Mouse (Mus musculus) CH12.LX (cell line): Measurements from ENCODE around the gene Naa25. TPM values are rescaled to one million over a fixed set of nuclear protein-coding genes. Genes with fewer than 3 reads are reported as not detected.
A peak's percentile ranks its signal among the peaks of the same experiment; 100 is the strongest.

Source experiments
- DNase-seq: peaks from one replicate; pipeline ENCODE4 v3.0.0-alpha.2; 2013; ENCODE audit errors: extremely low read depth
- H3K27ac ChIP-seq: 2 replicates; pipeline ENCODE4 v1.5.1; 2012; ENCODE audit warnings: low read depth, mild to moderate bottlenecking, control low read depth, moderate library complexity; ENCODE audit not compliant: insufficient read depth
- H3K27me3 ChIP-seq: replicated peaks from 2 replicates; pipeline ENCODE3; 2012; ENCODE audit warnings: inconsistent platforms
- H3K36me3 ChIP-seq, 2 experiments: replicated peaks in 1 of 2; 2 replicates each; pipeline versions ENCODE3 to v1.6.1; 2012; ENCODE audit warnings: inconsistent platforms in 1 of 2, low read length in 1 of 2, mild to moderate bottlenecking in 1 of 2, mixed read lengths in 1 of 2, moderate library complexity in 1 of 2; ENCODE audit not compliant: control insufficient read depth in 1 of 2, insufficient read depth in 1 of 2
- H3K4me1 ChIP-seq, 2 experiments: 2 replicates each; pipeline ENCODE4 v1.6.1; 2012; ENCODE audit warnings: inconsistent platforms in 1 of 2, moderate library complexity in 1 of 2; ENCODE audit not compliant: insufficient read depth in 2 of 2, control insufficient read depth in 1 of 2
- H3K4me2 ChIP-seq: 2 replicates; pipeline ENCODE4 v1.6.1; 2012; ENCODE audit warnings: low read depth, mild to moderate bottlenecking, control low read depth; ENCODE audit not compliant: poor library complexity, insufficient read depth, severe bottlenecking
- H3K4me3 ChIP-seq, 3 experiments: fragments of 150-350 bp in 1 of 3; sonication (generic) in 1 of 3; replicated peaks in 1 of 3; 2 replicates each; pipeline versions ENCODE3 to v1.5.1; 2011 to 2012; ENCODE audit warnings: low read depth in 2 of 3, low read length in 2 of 3, mild to moderate bottlenecking in 2 of 3, moderate library complexity in 2 of 3, control low read depth in 1 of 3, improper control_type of control experiment in 1 of 3, inconsistent platforms in 1 of 3, mixed read lengths in 1 of 3; ENCODE audit not compliant: poor library complexity in 1 of 3
- H3K79me2 ChIP-seq: replicated peaks from 2 replicates; pipeline ENCODE4 v1.6.1; 2012; ENCODE audit warnings: mild to moderate bottlenecking, moderate library complexity; ENCODE audit not compliant: control insufficient read depth, poor library complexity, insufficient read depth, severe bottlenecking; ENCODE audit errors: extremely low read depth
- H3K9ac ChIP-seq: 2 replicates; pipeline ENCODE4 v1.6.1; 2012; ENCODE audit warnings: low read depth, mild to moderate bottlenecking, control low read depth, moderate library complexity; ENCODE audit not compliant: insufficient read depth
- H3K9me3 ChIP-seq: replicated peaks from 2 replicates; pipeline ENCODE3; 2012; ENCODE audit warnings: low read length, inconsistent platforms, mixed read lengths
- BHLHE40 ChIP-seq: IDR thresholded peaks from 2 replicates; pipeline ENCODE4 v1.6.1; 2011; ENCODE audit warnings: mild to moderate bottlenecking, low read depth, low read length, improper control_type of control experiment
- CHD1 ChIP-seq: IDR thresholded peaks from 2 replicates; pipeline ENCODE4 v1.6.1; 2012; ENCODE audit warnings: low read depth, low read length, improper control_type of control experiment, inconsistent platforms
- CHD2 ChIP-seq: IDR thresholded peaks from 2 replicates; pipeline ENCODE4 v1.6.1; 2011; ENCODE audit warnings: low read length, improper control_type of control experiment
- CTCF ChIP-seq, 2 experiments: IDR thresholded peaks in 1 of 2; conservative IDR thresholded peaks in 1 of 2; 2 replicates each; pipeline ENCODE4 v1.5.1; 2011 to 2012; ENCODE audit warnings: low read depth in 2 of 2, low read length in 2 of 2, improper control_type of control experiment in 1 of 2, inconsistent platforms in 1 of 2, mild to moderate bottlenecking in 1 of 2, moderate library complexity in 1 of 2
- E2F4 ChIP-seq: IDR thresholded peaks from 2 replicates; pipeline ENCODE4 v1.6.1; 2011; ENCODE audit warnings: low read depth, low read length, improper control_type of control experiment; ENCODE audit not compliant: insufficient replicate concordance
- ELF1 ChIP-seq: IDR thresholded peaks from 2 replicates; pipeline ENCODE4 v1.6.1; 2014; ENCODE audit warnings: low read depth, mild to moderate bottlenecking, inconsistent platforms, low read length, improper control_type of control experiment
- EP300 ChIP-seq: IDR thresholded peaks from 2 replicates; pipeline ENCODE4 v1.6.1; 2011; ENCODE audit warnings: low read length, improper control_type of control experiment
- ETS1 ChIP-seq: conservative IDR thresholded peaks from 2 replicates; pipeline ENCODE4 v1.6.1; 2012; ENCODE audit warnings: low read depth, mild to moderate bottlenecking, inconsistent platforms, low read length, improper control_type of control experiment, moderate library complexity
- GABPA ChIP-seq: IDR thresholded peaks from 2 replicates; pipeline ENCODE4 v1.6.1; 2012; ENCODE audit warnings: low read depth, low read length, improper control_type of control experiment, inconsistent platforms; ENCODE audit not compliant: insufficient replicate concordance
- HCFC1 ChIP-seq: IDR thresholded peaks from 2 replicates; pipeline ENCODE4 v1.6.1; 2012; ENCODE audit warnings: low read depth, mild to moderate bottlenecking, inconsistent platforms, low read length, improper control_type of control experiment
- IRF4 ChIP-seq: IDR thresholded peaks from 2 replicates; pipeline ENCODE4 v1.6.1; 2014; ENCODE audit warnings: low read depth, mild to moderate bottlenecking, inconsistent platforms, low read length, improper control_type of control experiment
- JUN ChIP-seq: IDR thresholded peaks from 2 replicates; pipeline ENCODE4 v1.6.1; 2011; ENCODE audit warnings: low read depth, mild to moderate bottlenecking, low read length, improper control_type of control experiment, moderate library complexity; ENCODE audit not compliant: insufficient read depth
- KAT2A ChIP-seq: IDR thresholded peaks from 2 replicates; pipeline ENCODE4 v1.6.1; 2012; ENCODE audit warnings: low read length, improper control_type of control experiment, inconsistent platforms; ENCODE audit not compliant: insufficient replicate concordance
- MAFK ChIP-seq: IDR thresholded peaks from 2 replicates; pipeline ENCODE4 v1.6.1; 2011; ENCODE audit warnings: low read length, improper control_type of control experiment; ENCODE audit not compliant: insufficient replicate concordance
- MAX ChIP-seq: IDR thresholded peaks from 2 replicates; pipeline ENCODE4 v1.6.1; 2011; ENCODE audit warnings: low read length, improper control_type of control experiment
- MAZ ChIP-seq: IDR thresholded peaks from 2 replicates; pipeline ENCODE4 v1.6.1; 2012; ENCODE audit warnings: low read depth, mild to moderate bottlenecking, inconsistent platforms, low read length, improper control_type of control experiment, moderate library complexity
- MEF2A ChIP-seq: IDR thresholded peaks from 2 replicates; pipeline ENCODE4 v1.6.1; 2014; ENCODE audit warnings: low read depth, mild to moderate bottlenecking, inconsistent platforms, low read length, improper control_type of control experiment, borderline replicate concordance
- MXI1 ChIP-seq: IDR thresholded peaks from 2 replicates; pipeline ENCODE4 v1.6.1; 2011; ENCODE audit warnings: mild to moderate bottlenecking, low read depth, low read length, improper control_type of control experiment
- NELFE ChIP-seq: IDR thresholded peaks from 2 replicates; pipeline ENCODE4 v1.6.1; 2011; ENCODE audit warnings: low read depth, low read length, improper control_type of control experiment
- NRF1 ChIP-seq: IDR thresholded peaks from 2 replicates; pipeline ENCODE4 v1.6.1; 2014; ENCODE audit warnings: low read depth, mild to moderate bottlenecking, inconsistent platforms, low read length, improper control_type of control experiment, moderate library complexity
- PAX5 ChIP-seq: IDR thresholded peaks from 2 replicates; pipeline ENCODE4 v1.6.1; 2012; ENCODE audit warnings: low read length, inconsistent platforms, mixed read lengths
- POLR2A ChIP-seq: IDR thresholded peaks from 2 replicates; pipeline ENCODE4 v1.6.1; 2011; ENCODE audit warnings: low read depth, mild to moderate bottlenecking, improper control_type of control experiment, low read length
- POLR2AphosphoS2 ChIP-seq: IDR thresholded peaks from 2 replicates; pipeline ENCODE4 v1.6.1; 2011; ENCODE audit warnings: low read depth, low read length, improper control_type of control experiment
- RCOR1 ChIP-seq: conservative IDR thresholded peaks from 2 replicates; pipeline ENCODE4 v1.6.1; 2012; ENCODE audit warnings: low read depth, mild to moderate bottlenecking, inconsistent platforms, low read length, improper control_type of control experiment
- SIN3A ChIP-seq: IDR thresholded peaks from 2 replicates; pipeline ENCODE4 v1.6.1; 2012; ENCODE audit warnings: low read length, improper control_type of control experiment, inconsistent platforms
- TBP ChIP-seq: conservative IDR thresholded peaks from 2 replicates; pipeline ENCODE4 v1.6.1; 2011; ENCODE audit warnings: low read depth, low read length, improper control_type of control experiment
- UBTF ChIP-seq: IDR thresholded peaks from 2 replicates; pipeline ENCODE4 v1.6.1; 2012; ENCODE audit warnings: low read depth, mild to moderate bottlenecking, inconsistent platforms, low read length, improper control_type of control experiment, moderate library complexity
- USF1 ChIP-seq: IDR thresholded peaks from 2 replicates; pipeline ENCODE4 v1.6.1; 2014; ENCODE audit warnings: low read depth, mild to moderate bottlenecking, inconsistent platforms, low read length, improper control_type of control experiment
- USF2 ChIP-seq: conservative IDR thresholded peaks from 2 replicates; pipeline ENCODE4 v1.6.1; 2011; ENCODE audit warnings: low read depth, low read length, improper control_type of control experiment
- ZMIZ1 ChIP-seq: IDR thresholded peaks from 2 replicates; pipeline ENCODE4 v1.6.1; 2012; ENCODE audit warnings: low read depth, mild to moderate bottlenecking, inconsistent platforms, low read length, improper control_type of control experiment
- dilution Hi-C: fragments of 300-500 bp; cut with MboI; formaldehyde crosslinking; loops from 2 replicates; pipeline ENCODE4 v1.14.3; 2020; ENCODE audit warnings: low sequenced_read_pairs; ENCODE audit not compliant: extremely low pct_unique_long_range_greater_than_20kb, extremely low pct_ligation_motif_present
- in situ Hi-C: fragments of 300-500 bp; cut with MboI; formaldehyde crosslinking; loops from 3 replicates; pipeline ENCODE4 v1.14.3; 2019; ENCODE audit warnings: low sequenced_read_pairs, low pct_ligation_motif_present, low pct_unique_long_range_greater_than_20kb, mixed read lengths
- polyA plus RNA-seq: library from polyadenylated mRNA; unstranded; fragments of >175 nt; gene quantifications from 2 replicates; pipeline ENCODE4 v1.2.1, GENCODE M21; 2012; ENCODE audit warnings: low read depth; ENCODE audit not compliant: insufficient read length
- total RNA-seq, 2 experiments: library from RNA; depleted of rRNA; stranded (reverse); fragments of 300-350 nt in 1 of 2; fragments of >200 nt in 1 of 2; gene quantifications; 2 replicates each; pipeline ENCODE4 v1.2.3; 2012 to 2014

Gene Naa25
- total and polyA plus RNA-seq, 3 experiments, result 41.3 to 60.3 (median 59.7) TPM

- Histone ChIP-seq H3K4me2 (peak within 1 kb of the TSS; percentile 61), H3K27ac (peak within 1 kb of the TSS; percentile 91), H3K9ac (peak within 1 kb of the TSS; percentile 98), H3K4me3 (peak within 1 kb of the TSS; percentile 69 to 98 (median 89)), H3K79me2 (peaks cover 25% of the 10 kb centered on the region), H3K36me3 (peaks cover 27 to 43% of the 10 kb centered on the region in 2 experiments), H3K4me1 (peaks cover 11 to 63% of the 10 kb centered on the region in 2 experiments), H3K27me3 (no peaks in the 10 kb centered on the region), H3K9me3 (peaks cover 2% of the 10 kb centered on the region)
- dilution Hi-C loops (no loop called here), in situ Hi-C loops (no loop called here)
- no peak for DNase-seq
- TF ChIP-seq E2F4 (no peak), MXI1 (no peak), POLR2AphosphoS2 (peak; percentile 49)
These were observed 53.9 kb downstream of the Naa25 start, which contains the start of gene Tmem116 for GRCm38 (mm10) chr5:121451644-121452025. Gene Tmem116 (plus strand): TSS chr5:121451893.

GRCm38 (mm10) chr5:121452026-121452869 is 54.5 kb downstream of the Naa25 start, which contains the start of gene Erp29:
Gene Erp29 (minus strand): TSS chr5:121452506.
- no peaks in the 10 kb centered on the region for H3K27me3 ChIP-seq
- peaks cover 21 to 37% of the 10 kb centered on the region in 2 experiments for H3K36me3 ChIP-seq
- peak within 1 kb of the TSS; percentile 69 to 98 (median 89) for H3K4me3 ChIP-seq
- peaks cover 2% of the 10 kb centered on the region for H3K9me3 ChIP-seq
- in situ Hi-C loops (no loop called here), dilution Hi-C loops (no loop called here)
- H3K9ac ChIP-seq, result peak within 1 kb of the TSS; percentile 98
- H3K27ac ChIP-seq, result peak within 1 kb of the TSS; percentile 87
- peak within 1 kb of the TSS; percentile 61 for H3K4me2 ChIP-seq
- DNase-seq, result peak; percentile 91
- peaks cover 25% of the 10 kb centered on the region for H3K79me2 ChIP-seq
- peaks cover 9 to 58% of the 10 kb centered on the region in 2 experiments for H3K4me1 ChIP-seq
- no peak for TF ChIP-seq RCOR1
- TF ChIP-seq ZMIZ1, result no peak
- peak; percentile 96 for TF ChIP-seq SIN3A
- no peak for TF ChIP-seq E2F4
- TF ChIP-seq GABPA, result no peak
- no peak for TF ChIP-seq CTCF (conservative IDR thresholded peaks at IDR 0.05 in 1 of 2, IDR thresholded peaks at IDR 0.05 in 1 of 2; ENCODE audit: low read depth in 2 of 2, low read length in 2 of 2)
- no peak for TF ChIP-seq MEF2A
- TF ChIP-seq CHD1, result no peak
- no peak for TF ChIP-seq USF1
- 0 out of 2 replicates have a peak, but pooled peaks have one; percentile 36 for TF ChIP-seq KAT2A
- 0 out of 2 replicates have a peak, but pooled peaks have one; percentile 49 for TF ChIP-seq TBP
- no peak; the same call in 1 of the 2 replicates for TF ChIP-seq IRF4
- peak; percentile 76; the same call in 1 of the 2 replicates for TF ChIP-seq MAX
- no peak for TF ChIP-seq BHLHE40
- TF ChIP-seq CHD2, result peak; percentile 98
- TF ChIP-seq PAX5, result no peak
- no peak for TF ChIP-seq JUN
- TF ChIP-seq HCFC1, result peak; percentile 63
- TF ChIP-seq USF2, result no peak; the same call in 1 of the 2 replicates
- peak; percentile 90 for TF ChIP-seq POLR2A
- no peak; the same call in 1 of the 2 replicates for TF ChIP-seq POLR2AphosphoS2
- TF ChIP-seq NRF1, result peak; percentile 95
- TF ChIP-seq ETS1, result no peak
- TF ChIP-seq EP300, result no peak
- peak; percentile 86; the same call in 1 of the 2 replicates for TF ChIP-seq UBTF
- no peak for TF ChIP-seq MAFK
- TF ChIP-seq MAZ, result peak; percentile 40; the same call in 1 of the 2 replicates
- peak; percentile 93 for TF ChIP-seq NELFE
- peak; percentile 64 for TF ChIP-seq ELF1
